Mouse (Mus musculus): ENCODE data around the gene Il1b. TPM values are rescaled to one million over a fixed set of nuclear protein-coding genes. Genes with fewer than 3 reads are reported as not detected.

Gene Il1b
- polyA plus RNA-seq, 1 experiment from 2014 or later = not detected

DNA sequence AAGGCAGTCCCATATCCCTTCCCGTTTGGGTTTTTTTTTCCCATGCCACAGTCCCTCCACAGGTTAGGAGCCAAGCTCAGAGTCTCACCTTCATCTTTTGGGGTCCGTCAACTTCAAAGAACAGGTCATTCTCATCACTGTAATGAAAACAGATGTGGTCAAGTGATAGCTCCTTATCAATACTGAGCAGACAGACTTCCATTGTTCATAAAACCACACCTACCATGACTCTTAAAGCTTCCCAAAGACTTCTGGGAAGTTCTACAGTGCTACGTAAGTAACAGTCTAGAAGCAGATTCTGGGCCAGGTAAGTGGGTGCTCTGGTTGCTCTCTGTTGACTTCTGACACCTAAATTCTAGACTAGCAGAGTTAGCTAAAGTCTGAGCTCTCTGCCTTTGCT is 1.3 kb downstream of the Il1b start:
- no peaks in the 10 kb centered on the region for H3K27me3 ChIP-seq
- in situ Hi-C loops (cut with MboI; ENCODE audit: low pct_unique_long_range_greater_than_20kb) = no loop called here
- no peak for TF ChIP-seq CTCF (IDR thresholded peaks at IDR 0.05)
- POLR2A ChIA-PET = no interaction called here
- DNase-seq (ENCODE audit: low read depth, low spot score) (no peak), ATAC-seq (no peak)
- CTCF ChIA-PET = no interaction called here

GRCm38 (mm10) chr2:129368795-129369194 is 2.1 kb downstream of the Il1b start:
- no peak for TF ChIP-seq CTCF (IDR thresholded peaks at IDR 0.05)
- in situ Hi-C loops (cut with MboI; ENCODE audit: low pct_unique_long_range_greater_than_20kb) = no loop called here
- DNase-seq (ENCODE audit: low read depth, low spot score) = no peak

DNA sequence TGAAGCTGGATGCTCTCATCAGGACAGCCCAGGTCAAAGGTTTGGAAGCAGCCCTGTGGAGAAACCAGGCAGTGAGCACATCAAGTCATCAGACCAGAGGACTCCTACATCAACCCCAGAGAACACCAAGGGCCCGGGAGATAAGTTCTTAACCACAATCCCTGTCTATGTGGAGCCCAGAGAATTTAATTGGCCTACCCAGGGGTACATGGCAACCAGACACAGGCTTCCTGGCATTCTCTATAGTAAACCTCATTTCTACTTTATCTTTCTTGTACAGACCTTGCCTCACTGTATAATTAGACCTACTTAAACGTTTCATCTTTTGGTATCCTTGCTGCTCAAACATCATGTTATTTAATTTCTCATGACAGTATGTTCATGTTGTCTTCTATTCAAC is 2.8 kb downstream of the Il1b start:
- DNase-seq (ENCODE audit: low read depth, low spot score) (no peak), ATAC-seq (no peak)
- in situ Hi-C loops (cut with MboI; ENCODE audit: low pct_unique_long_range_greater_than_20kb) = no loop called here
- H3K27me3 ChIP-seq = no peaks in the 10 kb centered on the region
- POLR2A ChIA-PET = no interaction called here
- CTCF ChIA-PET = no interaction called here
- no peak for TF ChIP-seq CTCF (IDR thresholded peaks at IDR 0.05)

More at GRCm38 (mm10) chr2:129368795-129369194, 2.1 kb downstream of the Il1b start:
- ChIA-PET CTCF (no interaction called here), POLR2A (no interaction called here)
- ATAC-seq = no peak
- H3K27me3 ChIP-seq = no peaks in the 10 kb centered on the region

DNA sequence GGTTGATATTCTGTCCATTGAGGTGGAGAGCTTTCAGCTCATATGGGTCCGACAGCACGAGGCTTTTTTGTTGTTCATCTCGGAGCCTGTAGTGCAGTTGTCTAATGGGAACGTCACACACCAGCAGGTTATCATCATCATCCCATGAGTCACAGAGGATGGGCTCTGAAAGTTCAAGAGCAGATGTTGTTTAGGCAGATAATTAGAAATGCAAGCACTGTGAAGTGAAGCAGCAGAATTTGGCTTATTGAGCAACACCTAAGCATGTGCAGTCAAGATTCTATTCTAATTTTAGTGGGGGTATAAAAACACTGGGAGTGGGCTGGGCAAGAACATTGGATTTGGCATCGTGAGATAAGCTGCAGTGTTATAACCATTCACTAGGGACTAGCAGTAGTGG is 3.7 kb downstream of the Il1b start:
- H3K27me3 ChIP-seq = no peaks in the 10 kb centered on the region
- DNase-seq (ENCODE audit: low read depth, low spot score) (no peak), ATAC-seq (no peak)
- POLR2A ChIA-PET = interaction anchor here (0.7 kb wide), 1 partner anchor 10 kb away, joined by 3 read pairs; no protein-coding TSS in a partner anchor
- CTCF ChIA-PET = no interaction called here
- TF ChIP-seq CTCF (IDR thresholded peaks at IDR 0.05) = no peak
- in situ Hi-C loops (cut with MboI; ENCODE audit: low pct_unique_long_range_greater_than_20kb) = no loop called here

GRCm38 (mm10) chr2:129360975-129361560 is 9.9 kb downstream of the Il1b start:
- TF ChIP-seq CTCF (IDR thresholded peaks at IDR 0.05) = no peak
- in situ Hi-C loops (cut with MboI; ENCODE audit: low pct_unique_long_range_greater_than_20kb) = no loop called here
- DNase-seq (ENCODE audit: low read depth, low spot score) (no peak), ATAC-seq (no peak)
- CTCF ChIA-PET = interaction anchor here (1.1 kb wide), 1 partner anchor 74 kb away, joined by 4 read pairs; no protein-coding TSS in a partner anchor
- H3K27me3 ChIP-seq = peaks cover 4% of the 10 kb centered on the region
- POLR2A ChIA-PET = no interaction called here

- H3K27me3 ChIP-seq = peaks cover 4% of the 10 kb centered on the region
- no peak for ATAC-seq
- ChIA-PET POLR2A (no interaction called here), CTCF (no interaction called here)
- in situ Hi-C loops (cut with MboI; ENCODE audit: low pct_unique_long_range_greater_than_20kb) = no loop called here
- no peak for TF ChIP-seq CTCF (IDR thresholded peaks at IDR 0.05)
- DNase-seq (ENCODE audit: low read depth, low spot score) = no peak
These were observed 10.7 kb downstream of the Il1b start for GRCm38 (mm10) chr2:129360197-129360596.

DNA sequence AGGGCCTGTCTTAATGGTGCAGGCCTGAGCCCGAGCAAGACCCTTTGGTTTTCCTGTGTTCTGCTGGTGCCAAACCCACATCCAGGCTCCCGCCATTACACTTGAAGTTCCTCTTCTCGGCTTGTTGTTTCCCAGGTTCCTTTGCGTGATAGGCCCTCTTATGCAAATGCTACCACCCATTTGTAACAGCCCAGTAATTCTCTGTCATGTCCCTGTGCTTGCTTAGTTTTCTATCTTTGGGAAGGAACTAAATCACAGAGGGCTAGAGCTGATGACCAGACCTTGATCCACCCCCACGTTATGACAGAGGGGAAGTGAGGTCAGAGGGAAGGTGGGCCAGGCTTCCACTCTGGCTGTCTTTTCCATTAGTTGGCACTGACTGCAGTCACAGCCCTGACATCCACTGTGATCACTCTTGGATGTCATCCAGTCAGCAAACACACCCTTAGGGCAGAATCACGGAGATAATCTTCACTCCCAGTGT is 32.8 kb downstream of the Il1b start:
- POLR2A ChIA-PET = no interaction called here
- no peak for TF ChIP-seq CTCF (IDR thresholded peaks at IDR 0.05)
- ATAC-seq (no peak), DNase-seq (ENCODE audit: low read depth, low spot score) (peak; percentile 20)
- no peaks in the 10 kb centered on the region for H3K27me3 ChIP-seq
- CTCF ChIA-PET = no interaction called here
- in situ Hi-C loops (cut with MboI; ENCODE audit: low pct_unique_long_range_greater_than_20kb) = no loop called here

- DNase-seq (ENCODE audit: low read depth, low spot score) (no peak), ATAC-seq (no peak)
- POLR2A ChIA-PET = interaction anchor here (0.7 kb wide), 1 partner anchor 9 kb away, joined by 3 read pairs; no protein-coding TSS in a partner anchor
- no peak for TF ChIP-seq CTCF (IDR thresholded peaks at IDR 0.05)
- in situ Hi-C loops (cut with MboI; ENCODE audit: low pct_unique_long_range_greater_than_20kb) = no loop called here
- H3K27me3 ChIP-seq = no peaks in the 10 kb centered on the region
- CTCF ChIA-PET = no interaction called here
These were observed 37.5 kb downstream of the Il1b start for GRCm38 (mm10) chr2:129333471-129333870.

DNA sequence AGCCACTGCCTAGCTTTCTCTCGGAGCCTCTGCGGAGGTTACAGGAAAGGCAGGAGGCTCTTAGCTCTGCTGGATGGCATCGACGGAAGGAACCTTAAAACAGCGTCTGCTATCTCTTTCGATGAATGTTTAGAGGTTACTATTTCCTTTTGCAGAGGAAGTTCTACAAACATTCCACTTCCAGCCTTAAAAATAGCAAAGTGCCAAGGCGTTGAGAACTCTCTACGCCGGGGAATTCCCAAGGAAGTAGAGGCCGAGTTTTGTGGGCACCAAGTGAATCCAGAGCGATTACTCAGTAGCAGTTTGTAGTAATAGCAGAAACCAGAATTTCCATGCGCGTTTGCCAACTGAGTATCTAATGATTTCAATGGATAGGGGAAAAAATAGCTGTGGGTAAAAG is 40.4 kb downstream of the Il1b start:
- TF ChIP-seq CTCF (IDR thresholded peaks at IDR 0.05) = no peak
- POLR2A ChIA-PET = no interaction called here

DNA sequence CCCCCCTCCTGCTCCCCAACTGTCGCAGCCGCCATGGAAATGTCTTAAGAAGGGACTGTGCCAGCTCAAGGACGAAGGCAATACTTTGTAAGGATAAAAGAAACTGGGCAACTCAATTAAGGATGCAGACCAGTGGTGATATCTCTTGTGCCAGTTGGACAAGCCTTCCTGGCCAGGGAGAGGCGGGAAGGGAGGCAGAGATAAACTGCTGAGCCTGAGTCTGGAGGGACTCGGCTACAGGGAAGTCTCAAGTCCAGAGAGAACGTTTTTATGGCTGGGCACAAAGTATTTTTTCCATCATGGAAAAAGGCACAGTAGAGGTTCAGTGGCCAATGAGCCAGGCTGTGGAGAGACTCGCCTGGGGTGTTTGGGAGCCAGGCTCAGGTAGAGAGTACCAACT is 40.9 kb downstream of the Il1b start:
- POLR2A ChIA-PET = no interaction called here
- no peaks in the 10 kb centered on the region for H3K27me3 ChIP-seq
- CTCF ChIA-PET = no interaction called here
- ATAC-seq = no peak
- no peak for TF ChIP-seq CTCF (IDR thresholded peaks at IDR 0.05)
- no peak for DNase-seq (ENCODE audit: low read depth, low spot score)
- in situ Hi-C loops (cut with MboI; ENCODE audit: low pct_unique_long_range_greater_than_20kb) = no loop called here

More for the DNA sequence above, 40.4 kb downstream of the Il1b start:
- H3K27me3 ChIP-seq = no peaks in the 10 kb centered on the region
- CTCF ChIA-PET = no interaction called here
- ATAC-seq (peak; percentile 62), DNase-seq (ENCODE audit: low read depth, low spot score) (peak; percentile 82)
- in situ Hi-C loops (cut with MboI; ENCODE audit: low pct_unique_long_range_greater_than_20kb) = no loop called here

GRCm38 (mm10) chr2:129328238-129328637 is 42.7 kb downstream of the Il1b start:
- no peaks in the 10 kb centered on the region for H3K27me3 ChIP-seq
- ChIA-PET POLR2A (interaction anchor here (0.6 kb wide), 1 partner anchor 217 kb away, joined by 8 read pairs; no protein-coding TSS in a partner anchor), CTCF (no interaction called here)
- ATAC-seq (no peak), DNase-seq (ENCODE audit: low read depth, low spot score) (no peak)
- TF ChIP-seq CTCF (IDR thresholded peaks at IDR 0.05) = no peak
- in situ Hi-C loops (cut with MboI; ENCODE audit: low pct_unique_long_range_greater_than_20kb) = no loop called here

DNA sequence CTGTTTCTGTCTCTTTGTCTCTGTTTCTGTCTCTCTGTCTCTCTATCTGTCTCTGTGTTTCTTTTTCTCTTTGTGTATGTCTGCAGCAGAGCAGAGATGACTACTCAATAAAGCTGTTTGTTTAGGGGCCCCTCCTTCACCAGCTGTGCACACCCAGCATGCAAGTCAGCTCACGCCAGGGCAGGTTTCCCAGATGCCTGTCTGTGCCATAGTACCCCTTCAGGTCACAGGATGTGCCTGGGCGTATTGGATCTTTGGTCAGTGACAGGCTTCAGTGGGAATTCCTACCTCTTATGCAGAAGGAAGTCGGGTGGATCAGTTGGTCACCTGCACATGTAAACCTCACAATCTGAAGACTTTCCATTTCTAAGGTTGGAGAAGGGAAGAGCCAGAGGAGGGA is 46.7 kb downstream of the Il1b start:
- CTCF ChIA-PET = interaction anchor here (0.7 kb wide), 1 partner anchor 148 kb away, joined by 3 read pairs; no protein-coding TSS in a partner anchor
- no peaks in the 10 kb centered on the region for H3K27me3 ChIP-seq
- ATAC-seq (no peak), DNase-seq (ENCODE audit: low read depth, low spot score) (no peak)
- TF ChIP-seq CTCF (IDR thresholded peaks at IDR 0.05) = no peak
- POLR2A ChIA-PET = interaction anchor here (0.6 to 0.8 kb wide), 2 partner anchors 9 to 27 kb away, joined by 3 to 6 read pairs; partner anchors contain the start of gene Ckap2l
- in situ Hi-C loops (cut with MboI; ENCODE audit: low pct_unique_long_range_greater_than_20kb) = no loop called here

All from Patski (cell line).